Mouse (Mus musculus) telencephalon, adult 2 months (tissue): ENCODE results near the gene AI593442.
A peak's percentile ranks its signal among the peaks of the same experiment; 100 is the strongest.

Experiments used
- DNase-seq: peaks from one replicate; pipeline ENCODE4 v3.0.0-alpha.2; 2011; ENCODE audit warnings: low read depth, low spot score

Gene AI593442

GRCm38 (mm10) chr9:52679362-52679947 lies at the start of gene AI593442:
Gene AI593442, minus strand, starts transcription at chr9:52679780.
- peak; percentile 73 for DNase-seq

- DNase-seq = no peak
These were observed 49.2 kb upstream of the AI593442 start for GRCm38 (mm10) chr9:52728806-52729205.

GRCm38 (mm10) chr9:52722626-52723025 lies 43.0 kb upstream of the AI593442 start:
- no peak for DNase-seq

GRCm38 (mm10) chr9:52719562-52719961 lies 40.0 kb upstream of the AI593442 start:
- no peak for DNase-seq

- peak; percentile 60 for DNase-seq
These were observed 456 bp upstream of the AI593442 start for GRCm38 (mm10) chr9:52680036-52680435.

GRCm38 (mm10) chr9:52678839-52679215 lies 753 bp downstream of the AI593442 start:
- DNase-seq = no peak

GRCm38 (mm10) chr9:52678179-52678838 lies 1.3 kb downstream of the AI593442 start:
- DNase-seq = no peak

- DNase-seq = no peak
These were observed 3.0 kb downstream of the AI593442 start for GRCm38 (mm10) chr9:52676587-52676986.

- no peak for DNase-seq
These were observed 3.6 kb downstream of the AI593442 start for GRCm38 (mm10) chr9:52675937-52676336.

- peak; percentile 79 for DNase-seq
These were observed 18.2 kb downstream of the AI593442 start for GRCm38 (mm10) chr9:52661422-52661821.

GRCm38 (mm10) chr9:52650341-52650951 lies 29.1 kb downstream of the AI593442 start:
- DNase-seq = no peak

- DNase-seq = no peak
These were observed 34.3 kb downstream of the AI593442 start for GRCm38 (mm10) chr9:52645312-52645711.

- DNase-seq = no peak
These were observed 35.0 kb downstream of the AI593442 start for GRCm38 (mm10) chr9:52644626-52645025.

GRCm38 (mm10) chr9:52644156-52644555 lies 35.4 kb downstream of the AI593442 start:
- no peak for DNase-seq

- no peak for DNase-seq
These were observed 43.6 kb downstream of the AI593442 start for GRCm38 (mm10) chr9:52635991-52636390.

GRCm38 (mm10) chr9:52623926-52624325 lies 55.7 kb downstream of the AI593442 start:
- no peak for DNase-seq
